Mouse (Mus musculus) CH12.LX (cell line): ENCODE data around the gene Slc6a5.

Experiments used
- CTCF ChIP-seq, 2 experiments: IDR thresholded peaks in 1 of 2; conservative IDR thresholded peaks in 1 of 2; 2 replicates each; pipeline ENCODE4 v1.5.1; 2011 to 2012; ENCODE audit warnings: low read depth in 2 of 2, low read length in 2 of 2, improper control_type of control experiment in 1 of 2, inconsistent platforms in 1 of 2, mild to moderate bottlenecking in 1 of 2, moderate library complexity in 1 of 2
- EP300 ChIP-seq: IDR thresholded peaks from 2 replicates; pipeline ENCODE4 v1.6.1; 2011; ENCODE audit warnings: low read length, improper control_type of control experiment
- HCFC1 ChIP-seq: IDR thresholded peaks from 2 replicates; pipeline ENCODE4 v1.6.1; 2012; ENCODE audit warnings: low read depth, mild to moderate bottlenecking, inconsistent platforms, low read length, improper control_type of control experiment
- KAT2A ChIP-seq: IDR thresholded peaks from 2 replicates; pipeline ENCODE4 v1.6.1; 2012; ENCODE audit warnings: low read length, improper control_type of control experiment, inconsistent platforms; ENCODE audit not compliant: insufficient replicate concordance
- MAX ChIP-seq: IDR thresholded peaks from 2 replicates; pipeline ENCODE4 v1.6.1; 2011; ENCODE audit warnings: low read length, improper control_type of control experiment
- MEF2A ChIP-seq: IDR thresholded peaks from 2 replicates; pipeline ENCODE4 v1.6.1; 2014; ENCODE audit warnings: low read depth, mild to moderate bottlenecking, inconsistent platforms, low read length, improper control_type of control experiment, borderline replicate concordance
- POLR2A ChIP-seq: IDR thresholded peaks from 2 replicates; pipeline ENCODE4 v1.6.1; 2011; ENCODE audit warnings: low read depth, mild to moderate bottlenecking, improper control_type of control experiment, low read length
- SMC3 ChIP-seq: IDR thresholded peaks from 2 replicates; pipeline ENCODE4 v1.6.1; 2011; ENCODE audit warnings: low read depth, low read length, improper control_type of control experiment
- TCF12 ChIP-seq: IDR thresholded peaks from 2 replicates; pipeline ENCODE4 v1.6.1; 2014; ENCODE audit warnings: low read depth, mild to moderate bottlenecking, inconsistent platforms, low read length, improper control_type of control experiment
- UBTF ChIP-seq: IDR thresholded peaks from 2 replicates; pipeline ENCODE4 v1.6.1; 2012; ENCODE audit warnings: low read depth, mild to moderate bottlenecking, inconsistent platforms, low read length, improper control_type of control experiment, moderate library complexity
- USF1 ChIP-seq: IDR thresholded peaks from 2 replicates; pipeline ENCODE4 v1.6.1; 2014; ENCODE audit warnings: low read depth, mild to moderate bottlenecking, inconsistent platforms, low read length, improper control_type of control experiment
- USF2 ChIP-seq: conservative IDR thresholded peaks from 2 replicates; pipeline ENCODE4 v1.6.1; 2011; ENCODE audit warnings: low read depth, low read length, improper control_type of control experiment
- ZNF384 ChIP-seq: IDR thresholded peaks from 2 replicates; pipeline ENCODE4 v1.6.1; 2012; ENCODE audit warnings: low read depth, low read length, improper control_type of control experiment, inconsistent platforms

DNA sequence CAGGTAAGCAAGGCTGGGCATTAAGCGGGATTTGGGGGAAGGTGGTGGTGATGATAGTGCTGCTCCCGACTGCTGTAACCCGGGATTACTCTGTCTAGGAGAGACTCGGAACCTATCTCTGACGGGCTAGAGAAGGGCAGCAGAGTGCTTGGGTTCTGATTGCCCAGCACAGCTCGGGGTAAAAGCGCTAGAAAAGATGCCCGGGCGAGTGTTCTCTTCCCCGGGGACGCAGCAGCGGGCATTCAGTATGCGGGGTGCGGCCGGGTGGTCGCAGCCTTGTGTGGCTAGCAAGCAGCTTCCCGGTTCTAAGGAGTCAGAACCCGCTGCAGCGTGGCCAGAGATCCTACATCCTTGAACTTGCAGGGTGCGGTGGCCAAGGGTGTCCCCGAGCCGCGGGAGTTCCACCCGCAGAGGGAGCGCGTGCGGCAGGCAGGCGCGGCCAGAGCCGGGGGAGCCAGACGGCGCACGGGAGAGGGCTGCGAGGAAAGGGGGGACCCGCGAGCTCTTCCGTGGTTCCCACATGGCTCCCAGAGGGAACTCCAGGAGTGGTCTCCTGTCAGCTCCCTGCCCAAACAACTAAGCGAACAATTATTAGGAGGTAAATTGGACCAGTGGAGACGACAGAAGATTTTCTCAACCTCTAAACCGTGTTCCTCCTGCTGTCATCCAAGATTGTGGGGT lies 65.6 kb downstream of the Slc6a5 start:
- TF ChIP-seq EP300 (no peak), CTCF (conservative IDR thresholded peaks at IDR 0.05 in 1 of 2, IDR thresholded peaks at IDR 0.05 in 1 of 2; ENCODE audit: low read depth in 2 of 2, low read length in 2 of 2) (no peak), SMC3 (no peak), POLR2A (no peak), MEF2A (no peak), USF1 (no peak), TCF12 (no peak), ZNF384 (no peak), HCFC1 (no peak), USF2 (no peak), KAT2A (no peak), MAX (no peak), UBTF (no peak)
